Mouse (Mus musculus): ENCODE measurements around the gene Ube2t. TPM values are rescaled to one million over a fixed set of nuclear protein-coding genes. Genes with fewer than 3 reads are reported as not detected.

Ube2t gene
- polyA plus RNA-seq, 1 experiment from 2014 or later = 48.6 TPM

DNA sequence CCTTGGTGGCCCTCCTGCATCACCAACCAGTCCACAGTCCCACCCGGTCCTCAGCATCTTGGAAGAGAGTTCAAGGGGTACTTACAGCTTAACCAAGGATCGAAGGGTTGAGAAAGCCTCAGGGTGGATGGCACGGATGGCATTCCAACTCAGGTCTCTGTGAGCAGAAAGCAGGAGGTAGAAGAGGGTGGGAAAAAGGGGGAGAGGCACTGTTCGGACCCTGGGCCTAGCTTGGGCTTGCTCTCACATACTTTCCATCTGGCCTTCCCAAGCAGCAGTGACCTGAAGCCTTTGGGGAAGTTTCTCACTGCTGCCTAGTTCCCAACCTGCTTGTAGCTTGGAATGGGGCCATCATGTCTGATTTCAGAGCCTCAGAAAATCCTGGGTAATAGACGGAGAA, 35.2 kb downstream of the Ube2t start:
- H3K36me3 ChIP-seq (ENCODE audit: control insufficient read depth, insufficient read depth, low read length) = no peaks in the 10 kb centered on the region
- no peak overlapping the region for H3K9ac ChIP-seq (ENCODE audit: low read depth, low read length)
- H3K4me2 ChIP-seq = no peak overlapping the region
- no peak for ATAC-seq (replicated peaks; ENCODE audit: insufficient number of reproducible peaks, low FRiP score, low TSS enrichment)
- no peaks in the 10 kb centered on the region for H3K4me1 ChIP-seq (ENCODE audit: control insufficient read depth, insufficient read depth, low read length)
- H3K4me3 ChIP-seq (ENCODE audit: low read depth, low read length) = no peak overlapping the region
- WGBS (ENCODE audit: insufficient replicate concordance) = 71% methylated on average over 5 of the region's 5 CpGs
- H3K27me3 ChIP-seq (ENCODE audit: control insufficient read depth, insufficient read depth, low read length) = peaks cover 19% of the 10 kb centered on the region
- H3K27ac ChIP-seq (ENCODE audit: low read depth, low read length) = no peak overlapping the region
- H3K9me3 ChIP-seq (replicated peaks; ENCODE audit: control insufficient read depth, low read length) = no peaks in the 10 kb centered on the region

DNA sequence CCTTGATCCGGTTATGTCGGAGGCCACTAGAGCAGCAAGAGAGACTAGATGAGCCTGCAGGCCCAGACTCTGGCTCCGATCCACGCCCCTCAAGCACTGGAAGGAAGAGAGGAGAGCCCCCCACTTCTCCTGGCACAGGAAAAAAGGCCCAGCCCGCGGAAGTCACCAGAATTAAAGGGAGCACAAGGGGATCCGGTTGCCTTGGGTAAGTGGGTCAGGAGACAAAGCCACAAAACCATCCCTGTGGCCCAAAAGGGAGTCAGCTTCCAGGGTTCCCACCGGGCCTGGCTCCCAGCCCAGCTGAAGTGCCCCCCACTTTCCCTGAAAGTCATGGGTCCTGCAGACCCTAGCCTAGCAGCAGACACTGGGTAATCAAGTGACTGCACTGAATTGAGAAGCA, 35.9 kb downstream of the Ube2t start:
- Histone ChIP-seq H3K4me1 (ENCODE audit: control insufficient read depth, insufficient read depth, low read length) (no peaks in the 10 kb centered on the region), H3K4me2 (no peak overlapping the region), H3K9me3 (replicated peaks; ENCODE audit: control insufficient read depth, low read length) (no peaks in the 10 kb centered on the region), H3K36me3 (ENCODE audit: control insufficient read depth, insufficient read depth, low read length) (no peaks in the 10 kb centered on the region), H3K27ac (ENCODE audit: low read depth, low read length) (no peak overlapping the region), H3K4me3 (ENCODE audit: low read depth, low read length) (no peak overlapping the region), H3K27me3 (ENCODE audit: control insufficient read depth, insufficient read depth, low read length) (peaks cover 20% of the 10 kb centered on the region), H3K9ac (ENCODE audit: low read depth, low read length) (no peak overlapping the region)
- 89% methylated on average over 8 of the region's 8 CpGs for WGBS (ENCODE audit: insufficient replicate concordance)
- ATAC-seq (replicated peaks; ENCODE audit: insufficient number of reproducible peaks, low FRiP score, low TSS enrichment) = no peak

DNA sequence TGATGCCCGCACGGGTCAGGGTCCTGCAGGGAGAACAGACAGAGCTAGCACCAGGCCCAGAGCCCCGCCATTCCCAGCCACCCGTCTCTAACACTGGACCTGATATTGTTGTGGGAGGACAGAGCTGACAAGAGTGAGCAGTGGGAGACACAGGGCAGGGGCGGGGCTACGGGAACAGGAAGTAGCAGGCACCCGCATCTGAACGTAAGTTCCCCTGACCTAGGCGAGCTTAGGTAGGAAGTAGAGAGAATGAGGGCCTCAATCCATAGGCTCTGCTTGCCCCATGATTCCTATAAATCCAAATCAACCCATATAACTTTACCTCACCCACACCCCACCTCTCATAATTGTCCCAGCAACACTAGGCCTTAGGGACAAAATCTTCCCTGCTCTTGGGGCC, 38.2 kb downstream of the Ube2t start:
- H3K27ac ChIP-seq (ENCODE audit: low read depth, low read length) = no peak overlapping the region
- peaks cover 13% of the 10 kb centered on the region for H3K27me3 ChIP-seq (ENCODE audit: control insufficient read depth, insufficient read depth, low read length)
- WGBS (ENCODE audit: insufficient replicate concordance) = 67% methylated on average over 9 of the region's 9 CpGs
- H3K36me3 ChIP-seq (ENCODE audit: control insufficient read depth, insufficient read depth, low read length) = no peaks in the 10 kb centered on the region
- no peak overlapping the region for H3K4me2 ChIP-seq
- H3K9me3 ChIP-seq (replicated peaks; ENCODE audit: control insufficient read depth, low read length) = no peaks in the 10 kb centered on the region
- no peak overlapping the region for H3K4me3 ChIP-seq (ENCODE audit: low read depth, low read length)
- H3K4me1 ChIP-seq (ENCODE audit: control insufficient read depth, insufficient read depth, low read length) = no peaks in the 10 kb centered on the region
- ATAC-seq (replicated peaks; ENCODE audit: insufficient number of reproducible peaks, low FRiP score, low TSS enrichment) = no peak
- H3K9ac ChIP-seq (ENCODE audit: low read depth, low read length) = no peak overlapping the region

DNA sequence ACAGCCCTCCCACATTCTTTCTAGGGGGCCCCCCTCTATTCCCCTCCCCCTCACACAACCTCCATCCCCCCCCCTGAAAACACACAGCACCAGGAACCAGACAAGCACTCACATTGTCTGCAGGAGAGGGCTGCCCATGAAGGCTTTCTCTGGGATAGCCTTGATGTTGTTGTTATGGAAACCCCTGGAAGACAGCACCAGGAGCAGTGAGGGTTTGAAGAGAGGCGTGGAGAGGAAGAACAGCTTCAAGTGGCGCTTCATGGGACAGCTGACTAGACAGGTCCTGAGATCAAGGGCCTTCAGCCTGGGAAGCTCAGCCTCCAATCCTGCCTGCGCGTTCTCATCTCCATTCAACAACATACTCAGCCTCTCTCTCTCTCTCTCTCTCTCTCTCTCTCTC, 41.0 kb downstream of the Ube2t start:
- WGBS (ENCODE audit: insufficient replicate concordance) = 40% methylated on average over 4 of the region's 4 CpGs
- H3K36me3 ChIP-seq (ENCODE audit: control insufficient read depth, insufficient read depth, low read length) = no peaks in the 10 kb centered on the region
- no peak overlapping the region for H3K4me2 ChIP-seq
- H3K27me3 ChIP-seq (ENCODE audit: control insufficient read depth, insufficient read depth, low read length) = peaks cover 5% of the 10 kb centered on the region
- H3K9me3 ChIP-seq (replicated peaks; ENCODE audit: control insufficient read depth, low read length) = no peaks in the 10 kb centered on the region
- H3K4me1 ChIP-seq (ENCODE audit: control insufficient read depth, insufficient read depth, low read length) = no peaks in the 10 kb centered on the region
- no peak overlapping the region for H3K27ac ChIP-seq (ENCODE audit: low read depth, low read length)
- no peak for ATAC-seq (replicated peaks; ENCODE audit: insufficient number of reproducible peaks, low FRiP score, low TSS enrichment)
- H3K9ac ChIP-seq (ENCODE audit: low read depth, low read length) = no peak overlapping the region
- H3K4me3 ChIP-seq (ENCODE audit: low read depth, low read length) = no peak overlapping the region

DNA sequence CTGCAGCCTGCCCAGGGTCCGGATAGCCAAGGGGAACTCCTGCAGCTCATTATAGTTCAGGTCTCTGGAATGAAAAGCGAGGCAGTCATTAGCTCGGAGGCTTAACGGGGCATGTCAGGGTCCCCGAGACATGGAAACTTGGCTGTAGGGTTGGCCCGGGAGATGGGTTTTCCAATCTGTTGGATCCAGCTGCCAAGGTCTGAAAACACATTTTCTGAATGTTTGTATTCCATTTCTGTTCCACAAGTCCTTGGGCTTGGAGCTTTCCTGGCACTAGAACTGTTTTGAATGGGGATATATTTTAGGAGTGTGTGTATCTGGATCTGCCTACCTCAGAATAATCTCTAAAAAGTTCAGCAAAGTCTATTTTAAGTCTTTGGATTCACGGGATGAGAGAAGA, 43.3 kb downstream of the Ube2t start:
- no peak overlapping the region for H3K9ac ChIP-seq (ENCODE audit: low read depth, low read length)
- H3K27ac ChIP-seq (ENCODE audit: low read depth, low read length) = no peak overlapping the region
- H3K27me3 ChIP-seq (ENCODE audit: control insufficient read depth, insufficient read depth, low read length) = 0 out of 2 replicates have a peak, but pooled peaks cover 3% of the 10 kb centered on the region
- H3K4me1 ChIP-seq (ENCODE audit: control insufficient read depth, insufficient read depth, low read length) = no peaks in the 10 kb centered on the region
- WGBS (ENCODE audit: insufficient replicate concordance) = 66% methylated on average over 7 of the region's 7 CpGs
- no peaks in the 10 kb centered on the region for H3K9me3 ChIP-seq (replicated peaks; ENCODE audit: control insufficient read depth, low read length)
- no peak for ATAC-seq (replicated peaks; ENCODE audit: insufficient number of reproducible peaks, low FRiP score, low TSS enrichment)
- no peak overlapping the region for H3K4me2 ChIP-seq
- H3K36me3 ChIP-seq (ENCODE audit: control insufficient read depth, insufficient read depth, low read length) = no peaks in the 10 kb centered on the region
- no peak overlapping the region for H3K4me3 ChIP-seq (ENCODE audit: low read depth, low read length)

DNA sequence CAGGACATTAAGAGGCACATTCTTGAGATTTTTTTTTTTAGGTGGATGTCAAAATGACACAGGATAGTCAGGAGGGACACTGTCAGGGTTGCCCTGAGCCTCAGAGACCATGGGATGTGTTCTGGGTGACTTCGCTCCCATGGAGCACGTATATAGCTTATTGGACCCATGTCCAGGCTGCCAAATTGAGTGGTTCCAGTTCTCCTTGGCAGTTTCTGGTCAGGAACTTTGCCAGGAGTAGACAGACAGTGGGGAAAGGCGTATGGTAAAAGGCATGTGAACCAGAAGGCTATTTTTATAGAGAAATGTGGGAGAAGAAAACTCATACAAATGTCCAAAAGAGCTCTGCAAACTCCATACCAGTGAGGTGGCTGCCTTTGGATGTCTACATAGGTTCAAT, 47.5 kb downstream of the Ube2t start:
- no peak overlapping the region for H3K4me2 ChIP-seq
- 78% methylated on average over 3 of the region's 3 CpGs for WGBS (ENCODE audit: insufficient replicate concordance)
- H3K27ac ChIP-seq (ENCODE audit: low read depth, low read length) = no peak overlapping the region
- peaks cover 2% of the 10 kb centered on the region for H3K4me1 ChIP-seq (ENCODE audit: control insufficient read depth, insufficient read depth, low read length)
- no peaks in the 10 kb centered on the region for H3K9me3 ChIP-seq (replicated peaks; ENCODE audit: control insufficient read depth, low read length)
- ATAC-seq (replicated peaks; ENCODE audit: insufficient number of reproducible peaks, low FRiP score, low TSS enrichment) = no peak
- H3K9ac ChIP-seq (ENCODE audit: low read depth, low read length) = no peak overlapping the region
- H3K36me3 ChIP-seq (ENCODE audit: control insufficient read depth, insufficient read depth, low read length) = no peaks in the 10 kb centered on the region
- H3K4me3 ChIP-seq (ENCODE audit: low read depth, low read length) = no peak overlapping the region
- H3K27me3 ChIP-seq (ENCODE audit: control insufficient read depth, insufficient read depth, low read length) = no peaks in the 10 kb centered on the region

DNA sequence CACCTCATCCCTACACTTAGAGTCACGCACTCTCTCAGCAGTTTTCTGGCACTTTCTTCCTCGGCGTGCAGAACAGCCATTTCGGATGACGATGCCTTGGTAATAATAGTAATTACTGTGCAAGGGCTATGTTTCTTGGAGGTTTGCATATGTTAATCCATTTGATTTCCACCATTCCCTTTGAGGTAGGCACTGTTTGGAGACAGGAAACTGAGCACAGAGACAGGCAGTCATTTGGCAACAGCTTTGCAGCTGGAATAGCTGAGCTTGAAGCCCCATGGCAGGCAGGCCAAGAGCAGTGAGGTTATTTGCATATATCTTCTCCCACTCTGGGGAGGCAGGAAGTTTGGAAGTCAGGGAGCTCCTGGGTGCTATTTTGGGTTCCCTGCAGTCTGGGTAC, 49.5 kb downstream of the Ube2t start:
- no peak overlapping the region for H3K4me3 ChIP-seq (ENCODE audit: low read depth, low read length)
- peaks cover 7% of the 10 kb centered on the region for H3K4me1 ChIP-seq (ENCODE audit: control insufficient read depth, insufficient read depth, low read length)
- no peak overlapping the region for H3K9ac ChIP-seq (ENCODE audit: low read depth, low read length)
- WGBS (ENCODE audit: insufficient replicate concordance) = 86% methylated on average over 5 of the region's 5 CpGs
- no peaks in the 10 kb centered on the region for H3K9me3 ChIP-seq (replicated peaks; ENCODE audit: control insufficient read depth, low read length)
- no peaks in the 10 kb centered on the region for H3K27me3 ChIP-seq (ENCODE audit: control insufficient read depth, insufficient read depth, low read length)
- H3K4me2 ChIP-seq = no peak overlapping the region
- no peak for ATAC-seq (replicated peaks; ENCODE audit: insufficient number of reproducible peaks, low FRiP score, low TSS enrichment)
- no peaks in the 10 kb centered on the region for H3K36me3 ChIP-seq (ENCODE audit: control insufficient read depth, insufficient read depth, low read length)
- H3K27ac ChIP-seq (ENCODE audit: low read depth, low read length) = no peak overlapping the region

DNA sequence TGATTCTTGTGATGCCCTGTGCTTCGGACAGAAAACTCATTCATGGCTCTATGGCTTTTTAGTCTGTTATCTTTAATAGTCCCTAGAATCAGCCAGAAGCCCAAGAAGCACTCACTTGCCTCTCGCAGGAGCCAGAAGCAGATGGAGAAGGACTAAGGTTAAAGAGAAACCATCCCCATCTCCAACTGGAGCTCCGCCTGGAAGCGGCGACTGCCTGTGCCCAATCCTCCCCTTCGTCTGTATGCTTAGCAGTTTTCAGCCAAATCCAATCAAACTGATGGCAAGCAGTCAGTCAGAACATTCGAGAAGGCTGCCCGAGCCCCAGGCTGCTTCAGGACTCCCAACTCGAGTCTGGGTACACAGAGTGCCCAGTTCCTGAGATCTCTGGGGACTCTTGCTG, 50.1 kb downstream of the Ube2t start:
- no peak overlapping the region for H3K9ac ChIP-seq (ENCODE audit: low read depth, low read length)
- no peak overlapping the region for H3K4me2 ChIP-seq
- no peaks in the 10 kb centered on the region for H3K27me3 ChIP-seq (ENCODE audit: control insufficient read depth, insufficient read depth, low read length)
- WGBS (ENCODE audit: insufficient replicate concordance) = 73% methylated on average over 9 of the region's 9 CpGs
- H3K36me3 ChIP-seq (ENCODE audit: control insufficient read depth, insufficient read depth, low read length) = no peaks in the 10 kb centered on the region
- no peaks in the 10 kb centered on the region for H3K9me3 ChIP-seq (replicated peaks; ENCODE audit: control insufficient read depth, low read length)
- no peak for ATAC-seq (replicated peaks; ENCODE audit: insufficient number of reproducible peaks, low FRiP score, low TSS enrichment)
- H3K4me1 ChIP-seq (ENCODE audit: control insufficient read depth, insufficient read depth, low read length) = peaks cover 11% of the 10 kb centered on the region
- no peak overlapping the region for H3K27ac ChIP-seq (ENCODE audit: low read depth, low read length)
- no peak overlapping the region for H3K4me3 ChIP-seq (ENCODE audit: low read depth, low read length)

DNA sequence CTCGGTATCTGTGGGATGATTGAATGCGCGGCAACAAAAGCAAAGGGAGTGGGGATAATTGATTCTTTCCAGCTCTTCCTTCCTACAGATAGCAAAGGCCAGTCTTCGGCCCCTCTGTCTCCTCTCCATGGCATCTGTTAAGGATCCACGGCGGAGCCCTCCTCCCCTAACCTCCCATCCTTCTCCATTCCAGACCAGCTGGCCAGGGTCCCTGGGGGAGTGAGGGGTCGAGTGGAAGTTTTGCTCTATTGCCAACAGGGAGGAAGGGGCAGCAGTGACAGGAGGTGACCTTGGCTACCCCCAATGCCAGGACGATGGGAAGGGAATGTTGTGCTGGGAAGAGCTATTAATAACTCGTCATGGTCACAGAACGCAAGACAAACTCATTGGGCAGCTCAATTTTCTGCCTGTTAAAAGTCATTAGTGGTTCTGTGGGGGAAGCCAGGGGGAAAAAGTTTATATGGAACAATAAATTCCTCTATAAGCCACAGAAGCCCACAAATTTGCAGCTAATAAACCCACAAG, 52.6 kb downstream of the Ube2t start:
- Histone ChIP-seq H3K4me2 (no peak overlapping the region), H3K9ac (ENCODE audit: low read depth, low read length) (no peak overlapping the region), H3K27me3 (ENCODE audit: control insufficient read depth, insufficient read depth, low read length) (peaks cover 6% of the 10 kb centered on the region; the same call in 1 of the 2 replicates), H3K4me3 (ENCODE audit: low read depth, low read length) (no peak overlapping the region), H3K27ac (ENCODE audit: low read depth, low read length) (0 out of 2 replicates have a peak overlapping the region, but pooled peaks have one; percentile 10), H3K36me3 (ENCODE audit: control insufficient read depth, insufficient read depth, low read length) (no peaks in the 10 kb centered on the region), H3K9me3 (replicated peaks; ENCODE audit: control insufficient read depth, low read length) (no peaks in the 10 kb centered on the region), H3K4me1 (ENCODE audit: control insufficient read depth, insufficient read depth, low read length) (peaks cover 21% of the 10 kb centered on the region)
- WGBS (ENCODE audit: insufficient replicate concordance) = 30% methylated on average over 10 of the region's 10 CpGs
- no peak for ATAC-seq (replicated peaks; ENCODE audit: insufficient number of reproducible peaks, low FRiP score, low TSS enrichment)
